In genomic region chr17:47277890-47278289, GRCm38 (mm10) we compare ENCODE assay signal across 28 mouse cellular contexts.
A peak's percentile ranks its signal among the peaks of the same experiment; 100 is the strongest.
DNase-seq lines count a peak whose midpoint lies in the region; ATAC-seq and TF ChIP-seq lines count a peak whose summit lies in the region.
"Had no signal": no experiment of that assay in that cellular context is flagged by ENCODE, and none has a peak within 500 bp of the region (broad histone marks: within the 10 kb centered on the region; RNA-seq: fewer than 3 reads in every experiment).

No protein-coding gene starts in this region.

- H3K27me3 ChIP-seq in forebrain, postnatal 0 days (ENCODE audit: insufficient read depth, low read length) = no peaks in the 10 kb centered on the region
- H3K27me3 ChIP-seq in forebrain, embryonic 14.5 days (replicated peaks; ENCODE audit: control insufficient read depth, insufficient read depth, low read length) = no peaks in the 10 kb centered on the region
- H3K27me3 ChIP-seq in midbrain, embryonic 11.5 days (ENCODE audit: control insufficient read depth, insufficient read depth, low read length) = no peaks in the 10 kb centered on the region
- no peaks in the 10 kb centered on the region for H3K27me3 ChIP-seq in midbrain, embryonic 14.5 days (ENCODE audit: control insufficient read depth, insufficient read depth, low read length)
- H3K27me3 ChIP-seq: embryonic facial prominence, embryonic 13.5 days; forebrain, embryonic 12.5 days; hindbrain, embryonic 13.5 days; Patski had no signal

- 0 out of 2 replicates have a peak, but pooled peaks cover 3% of the 10 kb centered on the region for H3K4me1 ChIP-seq in forebrain, postnatal 0 days (ENCODE audit: insufficient read depth)
- H3K4me1 ChIP-seq in forebrain, embryonic 14.5 days (ENCODE audit: control insufficient read depth, insufficient read depth, low read length) = no peaks in the 10 kb centered on the region
- H3K4me1 ChIP-seq in midbrain, embryonic 11.5 days (ENCODE audit: control insufficient read depth, insufficient read depth, low read length) = no peaks in the 10 kb centered on the region; the same call in 1 of the 2 replicates
- H3K4me1 ChIP-seq in midbrain, embryonic 14.5 days (ENCODE audit: control insufficient read depth, insufficient read depth, low read length) = no peaks in the 10 kb centered on the region
- H3K4me1 ChIP-seq: forebrain, embryonic 12.5 days had no signal

- no peaks in the 10 kb centered on the region for H3K36me3 ChIP-seq in forebrain, postnatal 0 days (ENCODE audit: insufficient read depth)
- no peaks in the 10 kb centered on the region for H3K36me3 ChIP-seq in forebrain, embryonic 14.5 days (ENCODE audit: control insufficient read depth, insufficient read depth, low read length)
- no peaks in the 10 kb centered on the region; the same call in 1 of the 2 replicates for H3K36me3 ChIP-seq in midbrain, embryonic 11.5 days (ENCODE audit: control insufficient read depth, insufficient read depth, low read length)
- no peaks in the 10 kb centered on the region for H3K36me3 ChIP-seq in midbrain, embryonic 14.5 days (ENCODE audit: control insufficient read depth, insufficient read depth, low read length)

- 85% methylated on average over 5 of the region's 5 CpGs for WGBS in forebrain, postnatal 0 days
- WGBS in forebrain, embryonic 14.5 days = 86% methylated on average over 5 of the region's 5 CpGs
- WGBS in midbrain, embryonic 11.5 days = 90% methylated on average over 5 of the region's 5 CpGs
- WGBS in midbrain, embryonic 14.5 days = 89% methylated on average over 5 of the region's 5 CpGs

- TF ChIP-seq CTCF in forebrain, postnatal 0 days (IDR thresholded peaks at IDR 0.05; ENCODE audit: low read depth) = no peak

- H3K9me3 ChIP-seq in forebrain, postnatal 0 days (ENCODE audit: low read length) = no peaks in the 10 kb centered on the region
- H3K9me3 ChIP-seq in forebrain, embryonic 14.5 days (replicated peaks; ENCODE audit: control insufficient read depth, low read length) = no peaks in the 10 kb centered on the region
- H3K9me3 ChIP-seq in midbrain, embryonic 11.5 days (ENCODE audit: control insufficient read depth, low read length) = no peaks in the 10 kb centered on the region
- no peaks in the 10 kb centered on the region for H3K9me3 ChIP-seq in midbrain, embryonic 14.5 days (ENCODE audit: control insufficient read depth, low read length)
- H3K9me3 ChIP-seq: embryonic facial prominence, embryonic 13.5 days; forebrain, embryonic 12.5 days; hindbrain, embryonic 13.5 days had no signal

- H3K27ac ChIP-seq in forebrain, postnatal 0 days (ENCODE audit: low read depth, low read length) = 0 out of 2 replicates have a peak overlapping the region, but pooled peaks have one; percentile 9
- H3K27ac ChIP-seq in forebrain, embryonic 14.5 days (ENCODE audit: low read depth, low read length) = no peak overlapping the region
- H3K27ac ChIP-seq in midbrain, embryonic 11.5 days (ENCODE audit: low read depth, low read length) = no peak overlapping the region
- no peak overlapping the region for H3K27ac ChIP-seq in midbrain, embryonic 14.5 days (replicated peaks; ENCODE audit: low read depth, low read length)
- H3K27ac ChIP-seq: embryonic facial prominence, embryonic 10.5 days; embryonic facial prominence, embryonic 13.5 days; forebrain, embryonic 12.5 days; gastrocnemius, adult 2 months; hindbrain, embryonic 10.5 days; hindbrain, embryonic 13.5 days had no signal

- H3K4me2 ChIP-seq in forebrain, postnatal 0 days (ENCODE audit: low read depth) = no peak overlapping the region
- no peak overlapping the region for H3K4me2 ChIP-seq in forebrain, embryonic 14.5 days (ENCODE audit: low read length)
- H3K4me2 ChIP-seq in midbrain, embryonic 11.5 days = no peak overlapping the region
- no peak overlapping the region for H3K4me2 ChIP-seq in midbrain, embryonic 14.5 days (ENCODE audit: low read length)
- H3K4me2 ChIP-seq: embryonic facial prominence, embryonic 13.5 days; forebrain, embryonic 12.5 days; heart, embryonic 11.5 days; hindbrain, embryonic 13.5 days had no signal

- no peak overlapping the region for H3K9ac ChIP-seq in forebrain, postnatal 0 days
- no peak overlapping the region for H3K9ac ChIP-seq in forebrain, embryonic 14.5 days (ENCODE audit: low read length)
- no peak overlapping the region for H3K9ac ChIP-seq in midbrain, embryonic 11.5 days (ENCODE audit: low read length)
- no peak overlapping the region for H3K9ac ChIP-seq in midbrain, embryonic 14.5 days (replicated peaks; ENCODE audit: low read length)
- H3K9ac ChIP-seq: embryonic facial prominence, embryonic 13.5 days; forebrain, embryonic 12.5 days; hindbrain, embryonic 13.5 days had no signal

- ATAC-seq in forebrain, postnatal 0 days = no peak
- no peak for ATAC-seq in forebrain, embryonic 14.5 days
- ATAC-seq in midbrain, embryonic 11.5 days (ENCODE audit: low FRiP score) = no peak
- ATAC-seq in midbrain, embryonic 14.5 days (ENCODE audit: low FRiP score, low TSS enrichment) = no peak
- peak; percentile 75 for ATAC-seq in megakaryocyte progenitor cell, adult 5-6 weeks (replicated peaks; ENCODE audit: poor library complexity)
- ATAC-seq: forebrain, embryonic 16.5 days; hindbrain, embryonic 16.5 days; Patski had no signal

- no peak for DNase-seq in forebrain, postnatal 0 days
- no peak for DNase-seq in forebrain, embryonic 14.5 days (ENCODE audit: low spot score)
- peak; percentile 51 for DNase-seq in midbrain, embryonic 11.5 days (ENCODE audit: low spot score, missing footprints)
- DNase-seq in midbrain, embryonic 14.5 days = no peak
- no peak for DNase-seq in cerebellum, adult 11-12 months
- DNase-seq in lung, postnatal 36 days = no peak
- DNase-seq: adrenal gland, postnatal 10 days; adrenal gland, postnatal 36 days; cerebellum, adult 11 months; cerebellum, adult 8-10 months; cerebellum, postnatal 10 days; cerebellum, postnatal 36 days; embryo, embryonic 11 days; gastrocnemius, adult 2 months; gastrocnemius, postnatal 14 days; heart, adult 11 months; heart, postnatal 36 days had no signal

- H3K4me3 ChIP-seq in forebrain, postnatal 0 days (ENCODE audit: low read depth, low read length) = no peak overlapping the region
- no peak overlapping the region for H3K4me3 ChIP-seq in forebrain, embryonic 14.5 days (ENCODE audit: low read depth, low read length)
- H3K4me3 ChIP-seq in midbrain, embryonic 11.5 days (ENCODE audit: low read depth, low read length) = no peak overlapping the region
- H3K4me3 ChIP-seq in midbrain, embryonic 14.5 days (replicated peaks; ENCODE audit: low read depth, low read length) = no peak overlapping the region
- H3K4me3 ChIP-seq: embryonic facial prominence, embryonic 10.5 days; embryonic facial prominence, embryonic 13.5 days; erythroblast, embryonic 14.5 days; forebrain, embryonic 12.5 days; gastrocnemius, adult 2 months; hindbrain, embryonic 10.5 days; hindbrain, embryonic 13.5 days had no signal
